Mouse (Mus musculus) midbrain, postnatal 0 days (tissue): ENCODE data around the gene Il17d. TPM values are rescaled to one million over a fixed set of nuclear protein-coding genes. Genes with fewer than 3 reads are reported as not detected.
A peak's percentile ranks its signal among the peaks of the same experiment; 100 is the strongest.

ENCODE experiments used
- ATAC-seq: fragments of 200-750 bp; cut with Nextera tagmentation; 2 replicates; pipeline ENCODE4 v1.8.0; 2017; ENCODE audit warnings: moderate number of reproducible peaks, mild to moderate bottlenecking, moderate TSS enrichment, moderate library complexity; ENCODE audit not compliant: low FRiP score
- DNase-seq: peaks from one replicate; pipeline ENCODE4 v3.0.0-alpha.2; 2015; ENCODE audit warnings: low spot score
- H3K27ac ChIP-seq: fragments of 300-500 bp; sonication (generic); 2 replicates; pipeline ENCODE4 v1.5.1; 2014; ENCODE audit warnings: low read depth, mild to moderate bottlenecking, low read length, mixed read lengths
- H3K27me3 ChIP-seq: fragments of 300-500 bp; sonication (generic); 2 replicates; pipeline ENCODE4 v1.6.1; 2014; ENCODE audit warnings: low read length, control low read depth, mixed read lengths; ENCODE audit not compliant: insufficient read depth
- H3K36me3 ChIP-seq: fragments of 300-500 bp; sonication (generic); 2 replicates; pipeline ENCODE4 v1.6.1; 2014; ENCODE audit warnings: low read length, control low read depth, mixed read lengths; ENCODE audit not compliant: insufficient read depth
- H3K4me1 ChIP-seq: fragments of 300-500 bp; sonication (generic); 2 replicates; pipeline ENCODE4 v1.6.1; 2014; ENCODE audit warnings: mild to moderate bottlenecking, control low read depth, antibody characterized with exemption, low read length, mixed read lengths; ENCODE audit not compliant: insufficient read depth
- H3K4me2 ChIP-seq: fragments of 300-500 bp; sonication (generic); 2 replicates; pipeline ENCODE4 v1.6.1; 2014; ENCODE audit warnings: low read depth, mild to moderate bottlenecking, low read length, mixed read lengths; ENCODE audit not compliant: poor library complexity, severe bottlenecking
- H3K4me3 ChIP-seq: fragments of 300-500 bp; sonication (generic); 2 replicates; pipeline ENCODE4 v1.5.1; 2014; ENCODE audit warnings: low read depth, mild to moderate bottlenecking, low read length, moderate library complexity
- H3K9ac ChIP-seq: fragments of 300-500 bp; sonication (generic); replicated peaks from 2 replicates; pipeline ENCODE4 v1.6.1; 2014; ENCODE audit warnings: mild to moderate bottlenecking, low read length, moderate library complexity, mixed read lengths; ENCODE audit not compliant: poor library complexity, severe bottlenecking
- H3K9me3 ChIP-seq: fragments of 300-500 bp; sonication (generic); 2 replicates; pipeline ENCODE4 v1.6.1; 2016; ENCODE audit warnings: low read length, control low read depth
- CTCF ChIP-seq: IDR thresholded peaks from 2 replicates; pipeline ENCODE4 v1.5.1; 2016; ENCODE audit warnings: antibody characterized with exemption, mild to moderate bottlenecking
- WGBS: fragments of 180-500 bp; shearing (Covaris S2); extraction: QIAGEN DNeasy Blood & Tissue Kit; methylation state at CpG from one replicate; pipeline ENCODE4 v1.1.7; 2014; 5-methylcytosine and 5-hydroxymethylcytosine counted together
- polyA plus RNA-seq: library from polyadenylated mRNA; unstranded; fragments of >200 nt; fragmentation: Nextera tagmentation; extraction: Ambion mirVana; gene quantifications from 2 replicates; pipeline ENCODE4 v1.2.1, GENCODE M21; 2015
- total RNA-seq: library from RNA; depleted of rRNA; stranded (reverse); fragments of >200 nt; gene quantifications from 2 replicates; pipeline ENCODE4 v1.2.3, GENCODE M21; 2014

Il17d gene
- total and polyA plus RNA-seq, 2 experiments from 2014 or later, result 7.0 to 40.7 TPM

GRCm38 (mm10) chr14:57503729-57504128 lies 20.8 kb upstream of the Il17d start:
- Histone ChIP-seq H3K4me1 (no peaks in the 10 kb centered on the region), H3K9ac (no peak overlapping the region), H3K27ac (no peak overlapping the region), H3K36me3 (peaks cover 5% of the 10 kb centered on the region), H3K27me3 (no peaks in the 10 kb centered on the region), H3K4me2 (no peak overlapping the region), H3K9me3 (no peaks in the 10 kb centered on the region), H3K4me3 (no peak overlapping the region)
- 89% methylated on average over 6 of the region's 6 CpGs for WGBS
- no peak for TF ChIP-seq CTCF
- ATAC-seq, result no peak
- no peak for DNase-seq

- ATAC-seq, result peak; percentile 82
- no peak overlapping the region for H3K4me2 ChIP-seq
- H3K9ac ChIP-seq, result no peak overlapping the region
- H3K27me3 ChIP-seq, result no peaks in the 10 kb centered on the region
- no peaks in the 10 kb centered on the region for H3K9me3 ChIP-seq
- H3K4me1 ChIP-seq, result no peaks in the 10 kb centered on the region
- DNase-seq, result peak; percentile 71
- WGBS, result 70% methylated on average over 6 of the region's 6 CpGs
- 0 out of 2 replicates have a peak, but pooled peaks cover 4% of the 10 kb centered on the region for H3K36me3 ChIP-seq
- no peak overlapping the region for H3K27ac ChIP-seq
- no peak overlapping the region for H3K4me3 ChIP-seq
- TF ChIP-seq CTCF, result peak; percentile 43
These were observed 15.0 kb upstream of the Il17d start for GRCm38 (mm10) chr14:57509554-57509953.

- no peak for ATAC-seq
- Histone ChIP-seq H3K4me1 (no peaks in the 10 kb centered on the region), H3K27ac (no peak overlapping the region), H3K36me3 (0 out of 2 replicates have a peak, but pooled peaks cover 4% of the 10 kb centered on the region), H3K27me3 (no peaks in the 10 kb centered on the region), H3K9ac (no peak overlapping the region), H3K4me3 (no peak overlapping the region), H3K9me3 (no peaks in the 10 kb centered on the region), H3K4me2 (no peak overlapping the region)
- no peak for DNase-seq
- WGBS, result 91% methylated on average over 6 of the region's 6 CpGs
- no peak for TF ChIP-seq CTCF
These were observed 9.3 kb upstream of the Il17d start for GRCm38 (mm10) chr14:57515156-57515762.

GRCm38 (mm10) chr14:57517001-57517400 lies 7.6 kb upstream of the Il17d start:
- Histone ChIP-seq H3K27me3 (no peaks in the 10 kb centered on the region), H3K9ac (no peak overlapping the region), H3K9me3 (no peaks in the 10 kb centered on the region), H3K4me3 (no peak overlapping the region), H3K27ac (no peak overlapping the region), H3K36me3 (0 out of 2 replicates have a peak, but pooled peaks cover 1% of the 10 kb centered on the region), H3K4me1 (no peaks in the 10 kb centered on the region), H3K4me2 (no peak overlapping the region)
- DNase-seq (no peak), ATAC-seq (no peak)
- 88% methylated on average over 7 of the region's 7 CpGs for WGBS
- no peak for TF ChIP-seq CTCF

GRCm38 (mm10) chr14:57523762-57524161 lies 815 bp upstream of the Il17d start:
- 88% methylated on average over 9 of the region's 9 CpGs for WGBS
- Histone ChIP-seq H3K27ac (no peak overlapping the region), H3K4me3 (peak overlapping the region; percentile 81; the same call in 1 of the 2 replicates), H3K9ac (0 out of 2 replicates have a peak overlapping the region, but pooled peaks have one; percentile 90), H3K9me3 (no peaks in the 10 kb centered on the region), H3K4me2 (peak overlapping the region; percentile 82), H3K36me3 (no peaks in the 10 kb centered on the region), H3K27me3 (no peaks in the 10 kb centered on the region), H3K4me1 (no peaks in the 10 kb centered on the region; the same call in 1 of the 2 replicates)
- ATAC-seq (no peak), DNase-seq (no peak)
- no peak for TF ChIP-seq CTCF

GRCm38 (mm10) chr14:57525388-57526049 lies 942 bp downstream of the Il17d start:
- H3K4me2 ChIP-seq, result peak overlapping the region; percentile 82
- H3K4me1 ChIP-seq, result no peaks in the 10 kb centered on the region; the same call in 1 of the 2 replicates
- H3K4me3 ChIP-seq, result peak overlapping the region; percentile 81
- ATAC-seq, result peak; percentile 82
- no peaks in the 10 kb centered on the region for H3K9me3 ChIP-seq
- peak; percentile 24; the same call in 1 of the 2 replicates for TF ChIP-seq CTCF
- H3K27me3 ChIP-seq, result no peaks in the 10 kb centered on the region
- peak overlapping the region; percentile 76 for H3K27ac ChIP-seq
- peak; percentile 55 for DNase-seq
- WGBS, result 1% methylated on average over 34 of the region's 60 CpGs
- no peaks in the 10 kb centered on the region for H3K36me3 ChIP-seq
- peak overlapping the region; percentile 90 for H3K9ac ChIP-seq
